Mouse (Mus musculus) megakaryocyte progenitor cell, adult 5-6 weeks (primary cell): ENCODE results near the gene Mpv17l2. TPM values are rescaled to one million over a fixed set of nuclear protein-coding genes. Genes with fewer than 3 reads are reported as not detected.

Experiments used
- ATAC-seq: replicated peaks from 2 replicates; pipeline ENCODE4 v1.8.0; 2016; ENCODE audit warnings: mild to moderate bottlenecking, moderate TSS enrichment, inconsistent platforms; ENCODE audit not compliant: poor library complexity
- total RNA-seq, 2 experiments: library from RNA; stranded (forward) in 1 of 2; stranded (reverse) in 1 of 2; fragments of 157-497, 149-512 nt in 1 of 2; fragments of 200-1000 nt in 1 of 2; gene quantifications; 2 replicates each; pipeline versions ENCODE4 v1.2.3 to v1.2.4; 2015 to 2017

Gene Mpv17l2
- total RNA-seq (2015) (37.4 and 41.4 TPM in 2 replicates), total RNA-seq (2017) (10.2 and 10.4 TPM in 2 replicates)

DNA sequence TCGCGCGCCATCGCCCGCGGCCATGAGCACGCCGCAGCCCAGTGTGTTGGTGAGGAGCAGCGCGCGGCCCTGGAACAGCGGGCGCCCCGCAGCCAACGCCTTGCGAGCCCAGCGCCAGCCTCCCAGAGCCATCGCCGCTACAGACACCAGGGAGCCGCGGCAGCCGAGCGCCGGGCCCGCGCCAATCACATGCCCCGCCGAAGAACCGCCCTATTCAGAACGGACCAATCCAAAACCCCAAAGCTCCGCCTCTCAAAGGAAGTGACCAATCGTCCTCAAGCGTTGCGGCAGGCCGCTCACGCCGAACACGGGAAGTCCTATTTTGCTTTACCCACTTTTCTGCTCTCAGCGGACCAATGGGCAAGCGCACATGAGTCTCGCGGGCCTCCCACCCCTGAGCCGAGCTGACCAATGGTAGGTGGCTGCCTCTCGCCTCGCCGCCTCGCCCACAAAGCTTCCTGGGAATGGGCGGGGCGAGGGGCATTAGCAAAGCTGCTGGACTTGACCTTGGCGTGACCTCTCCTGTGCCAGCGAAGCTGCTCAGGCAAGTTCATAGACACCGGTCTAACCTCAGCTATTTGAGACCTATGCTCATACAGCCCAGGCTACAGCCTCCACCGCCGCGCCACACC is at the start of gene Mpv17l2:
Gene Mpv17l2 (minus strand): TSS at position 172 of the 632 bp plus-strand sequence.
- ATAC-seq: peak; percentile 78

DNA sequence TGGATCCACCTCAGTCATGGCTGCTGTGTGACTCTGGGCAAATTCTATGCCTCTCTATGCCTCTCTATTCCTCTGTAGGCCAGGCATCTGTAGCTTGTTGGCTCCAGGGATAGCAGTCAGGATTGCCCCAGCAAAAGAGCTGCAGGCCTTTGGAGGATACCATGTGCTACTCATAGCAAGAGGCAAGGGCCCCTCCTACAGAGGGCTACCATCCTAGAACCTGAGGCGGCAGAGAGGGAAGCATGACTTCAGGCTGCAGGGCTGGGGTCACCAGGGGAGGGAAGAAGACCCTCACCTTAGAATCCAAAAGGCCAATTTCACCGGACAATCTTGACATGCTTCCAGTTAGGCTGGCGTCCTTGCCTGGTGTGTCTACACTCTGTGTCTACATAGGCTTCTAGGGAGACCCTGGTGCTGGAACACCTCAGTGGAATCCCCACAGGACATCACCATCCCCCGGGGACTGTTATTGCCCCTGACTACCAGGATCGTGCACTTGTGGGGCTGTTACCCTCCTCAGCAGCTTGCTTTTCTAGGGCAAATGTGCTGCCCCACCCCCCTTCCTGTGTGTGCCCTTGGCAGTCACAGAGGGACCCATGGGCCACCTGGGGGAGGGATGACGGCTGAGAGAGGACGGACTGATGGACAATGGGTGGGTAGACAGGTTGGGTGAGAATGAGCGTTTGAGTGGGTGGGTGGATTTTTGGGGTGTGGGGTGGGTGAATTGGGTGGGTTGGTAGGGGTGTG is 48.4 kb upstream of the Mpv17l2 start:
- ATAC-seq: no peak

DNA sequence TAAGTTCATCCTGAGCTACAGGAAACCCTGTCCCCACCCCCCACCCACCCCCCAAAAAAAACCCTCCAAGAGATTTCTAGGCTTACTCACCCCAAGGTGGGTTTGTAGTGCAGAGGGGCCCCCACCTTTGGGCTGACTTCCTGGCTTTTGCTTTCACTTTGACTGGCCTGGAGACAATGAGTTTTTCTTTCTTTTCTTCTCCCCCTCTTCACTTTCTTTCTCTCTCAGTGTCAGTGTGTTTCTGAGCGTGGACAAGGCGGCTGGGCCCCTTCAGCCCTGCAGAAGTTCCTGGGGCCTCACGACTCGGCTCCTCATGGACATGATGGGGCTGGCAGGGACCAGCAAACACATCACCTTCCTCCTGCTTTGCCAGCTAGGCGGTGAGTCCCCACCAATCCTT is 47.5 kb upstream of the Mpv17l2 start, which contains the start of gene Il12rb1:
Gene Il12rb1 (plus strand): TSS at position 211 of the 400 bp plus-strand sequence.
- ATAC-seq: no peak

DNA sequence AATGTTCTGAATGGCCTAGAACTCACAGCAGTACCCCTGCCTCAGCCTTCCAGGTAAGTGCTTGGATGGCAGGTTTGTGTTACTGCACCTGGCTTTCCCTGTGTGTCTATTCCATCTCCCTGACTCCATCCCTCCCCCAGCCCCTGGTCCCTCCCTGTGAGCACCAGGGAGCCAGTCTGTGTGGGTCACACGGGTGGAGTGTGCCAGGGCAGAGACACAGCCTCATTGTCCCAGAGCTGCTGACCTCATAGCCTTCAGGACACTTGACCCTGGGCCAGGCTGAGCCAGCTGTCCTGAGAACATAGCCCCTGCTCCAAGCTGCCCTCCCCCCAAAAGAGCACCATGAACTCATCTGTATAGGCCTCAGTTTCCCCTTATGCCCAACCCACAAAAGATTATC is 46.6 kb upstream of the Mpv17l2 start:
- no peak for ATAC-seq

DNA sequence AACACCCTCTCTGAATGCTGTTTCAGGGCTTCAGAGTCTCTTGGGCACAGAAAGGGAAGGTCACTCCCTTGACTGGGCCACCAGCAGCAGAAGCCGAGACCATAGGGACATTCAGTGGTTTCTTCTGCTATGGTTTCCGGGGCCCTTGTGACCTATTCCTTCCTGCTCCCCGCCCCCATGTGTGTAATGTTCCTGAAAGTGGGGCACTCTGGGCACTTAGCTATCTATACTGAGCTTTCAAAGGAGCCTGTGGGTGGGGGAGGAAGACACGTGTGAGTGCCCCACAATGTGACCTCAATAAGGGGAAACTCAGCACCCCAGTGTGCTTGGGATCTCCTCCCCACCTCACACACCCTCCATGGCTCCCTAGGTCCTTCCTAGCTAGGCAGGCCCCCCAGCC is 45.8 kb upstream of the Mpv17l2 start:
- ATAC-seq: peak; percentile 53

DNA sequence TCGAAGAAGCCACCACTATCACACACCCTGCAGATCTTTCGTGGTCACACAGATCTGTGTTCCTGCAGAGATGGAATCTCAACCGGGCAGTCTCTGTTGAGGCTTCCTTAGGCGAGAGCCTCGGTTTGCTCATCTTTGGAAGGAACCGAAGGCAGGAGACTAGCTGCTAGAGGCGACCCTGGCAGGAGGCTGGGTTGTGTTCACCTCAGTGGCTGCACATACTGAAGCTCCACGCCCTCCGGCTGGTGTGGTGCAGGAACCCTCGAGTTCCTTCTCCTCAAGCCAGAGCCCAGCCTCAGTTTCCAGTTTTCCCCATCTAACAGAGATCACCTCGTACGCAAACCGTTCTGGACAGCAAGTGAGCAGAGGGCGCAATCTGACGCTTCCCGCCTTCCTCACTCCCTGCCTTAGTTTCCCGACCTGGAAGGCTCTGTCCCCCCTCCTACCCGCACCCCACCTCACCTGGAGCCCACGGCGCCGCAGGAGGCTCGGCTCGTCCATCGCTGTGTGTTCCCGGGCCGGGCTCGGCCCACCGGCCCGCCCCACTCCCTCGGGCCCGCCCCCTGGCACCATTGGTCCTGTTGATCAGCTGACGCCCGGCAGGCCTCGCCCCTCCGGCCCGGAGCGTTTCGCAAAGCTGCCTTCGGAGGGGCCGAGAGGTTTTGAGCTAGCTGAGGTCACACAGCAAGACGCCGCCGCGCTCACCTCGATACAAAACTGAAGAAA is 43.9 kb upstream of the Mpv17l2 start, which contains the start of gene Mast3:
Gene Mast3 (minus strand): TSS at position 574 of the 726 bp plus-strand sequence.
- peak; percentile 77 for ATAC-seq

DNA sequence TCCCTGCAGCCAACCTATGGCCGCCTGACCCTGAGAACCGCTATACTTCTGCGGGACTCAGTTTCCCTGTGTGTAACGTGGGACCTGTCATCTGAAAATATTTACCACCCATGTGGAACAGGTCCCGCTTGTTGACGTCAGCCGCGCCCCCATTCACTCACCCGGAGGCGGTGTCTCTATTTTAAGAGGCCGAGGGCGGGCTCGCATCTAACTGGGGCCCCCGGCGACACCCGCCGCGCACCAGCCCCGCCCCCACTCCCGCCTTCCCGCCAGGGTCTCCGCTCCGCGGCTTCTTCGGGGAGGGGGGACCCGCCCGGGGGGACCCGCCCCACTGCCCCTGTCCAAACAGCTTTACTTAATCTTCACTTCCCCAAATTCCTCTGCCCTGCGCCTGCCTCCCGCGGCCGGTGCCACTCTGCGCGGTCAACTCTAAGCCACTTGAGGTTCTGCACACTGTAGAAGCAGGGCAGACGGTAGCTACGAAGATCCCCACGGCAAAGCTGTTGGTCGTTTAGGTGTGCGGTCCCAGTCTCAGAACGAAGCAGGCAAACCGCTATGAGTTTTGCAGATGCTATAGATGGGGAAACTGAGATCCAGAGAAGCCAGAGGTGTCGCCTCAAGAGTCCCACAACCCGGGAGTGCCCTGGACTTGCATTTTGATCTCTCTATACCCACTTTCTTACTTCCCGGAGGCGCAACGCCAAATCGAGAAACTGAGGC is 43.2 kb upstream of the Mpv17l2 start:
- ATAC-seq: peak; percentile 41

DNA sequence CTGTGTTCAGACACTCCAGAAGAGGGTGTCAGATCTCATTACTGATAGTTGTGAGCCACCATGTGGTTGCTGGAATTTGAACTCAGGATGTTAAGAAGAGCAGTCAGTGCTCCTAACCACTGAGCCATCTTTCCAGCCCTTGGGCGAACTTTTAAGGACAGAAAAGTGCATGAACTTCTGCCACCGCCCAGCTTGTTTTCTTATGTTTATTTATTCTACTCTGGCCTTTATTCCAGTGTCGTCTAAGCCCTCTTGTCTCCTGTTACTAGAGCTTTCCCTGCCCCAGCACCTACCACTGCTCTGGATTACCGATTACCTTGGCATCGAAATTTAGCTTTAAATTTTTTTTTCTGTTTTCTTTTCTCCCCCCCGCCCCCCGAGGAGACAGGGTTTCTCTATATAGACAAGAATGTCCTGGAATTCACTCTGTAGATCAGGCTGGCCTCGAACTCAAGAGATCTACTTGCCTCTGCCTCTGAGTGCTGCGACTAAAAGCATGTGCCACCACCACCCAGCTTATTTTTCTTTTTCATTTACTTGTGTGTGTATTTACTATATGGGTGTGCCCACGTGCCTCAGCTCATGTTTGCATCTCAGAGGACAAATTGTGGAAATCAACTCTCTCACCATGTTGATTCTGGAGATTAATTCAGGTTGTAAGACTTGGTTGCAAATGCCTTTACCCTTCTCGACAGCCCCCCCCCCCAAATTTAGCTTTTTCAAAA is 42.2 kb upstream of the Mpv17l2 start:
- ATAC-seq: no peak

DNA sequence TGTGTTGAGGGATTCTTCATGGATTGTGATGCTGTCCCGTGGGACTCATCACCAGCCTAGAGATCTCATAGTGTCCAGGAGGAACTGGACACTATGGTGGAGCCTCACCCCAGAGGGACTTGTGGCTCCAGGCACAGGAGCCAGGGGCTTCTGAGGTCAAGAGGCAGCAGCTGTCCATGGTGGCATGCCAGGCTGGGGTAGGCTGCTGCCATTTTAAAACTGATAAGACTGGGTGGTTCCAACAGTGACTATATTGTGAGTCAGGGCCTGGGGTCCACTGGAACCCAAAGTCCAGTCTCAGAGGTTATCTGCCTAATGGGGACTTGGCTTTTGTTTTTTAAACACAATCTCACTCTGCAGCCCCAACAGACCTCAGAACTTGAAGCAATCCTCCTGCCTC is 41.1 kb upstream of the Mpv17l2 start:
- no peak for ATAC-seq

DNA sequence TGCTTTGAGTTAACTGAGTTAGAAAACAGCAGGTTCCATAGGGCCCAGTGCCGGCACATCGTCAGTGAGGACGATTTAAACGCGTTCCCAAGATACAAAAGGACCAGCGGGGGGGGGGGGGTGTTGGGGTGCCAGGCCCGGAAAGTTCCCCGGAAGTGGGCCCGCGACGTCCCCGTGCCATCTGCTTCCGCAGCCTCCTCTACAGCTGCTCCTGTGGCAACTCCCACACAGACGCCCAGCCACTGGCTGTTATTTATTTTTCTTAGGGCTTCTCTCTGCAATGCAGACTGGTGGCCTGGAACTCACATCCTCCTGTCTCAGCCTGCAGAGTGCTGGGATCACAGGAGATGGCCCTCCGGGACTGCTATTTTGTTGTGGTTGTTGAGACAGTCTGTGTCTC is 40.4 kb upstream of the Mpv17l2 start:
- no peak for ATAC-seq

DNA sequence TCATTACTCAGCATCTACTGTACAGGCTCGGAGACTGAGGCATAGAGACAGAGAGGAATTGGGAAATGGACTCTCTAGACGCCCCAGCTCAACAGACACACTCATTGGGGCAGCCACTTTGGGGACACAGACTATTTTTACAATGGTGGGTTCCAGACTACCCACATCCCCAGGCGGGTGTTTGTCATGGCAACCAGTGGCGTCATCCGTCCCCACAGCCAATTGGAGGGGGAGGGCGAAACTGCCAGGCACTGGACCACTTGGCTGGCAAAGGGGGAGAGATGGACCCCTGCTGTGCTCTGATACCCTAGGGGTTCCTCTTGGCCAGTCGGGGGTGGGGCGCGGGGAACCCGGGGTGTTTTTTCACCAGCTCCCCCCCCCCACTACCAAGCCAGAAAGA is 39.9 kb upstream of the Mpv17l2 start:
- no peak for ATAC-seq

DNA sequence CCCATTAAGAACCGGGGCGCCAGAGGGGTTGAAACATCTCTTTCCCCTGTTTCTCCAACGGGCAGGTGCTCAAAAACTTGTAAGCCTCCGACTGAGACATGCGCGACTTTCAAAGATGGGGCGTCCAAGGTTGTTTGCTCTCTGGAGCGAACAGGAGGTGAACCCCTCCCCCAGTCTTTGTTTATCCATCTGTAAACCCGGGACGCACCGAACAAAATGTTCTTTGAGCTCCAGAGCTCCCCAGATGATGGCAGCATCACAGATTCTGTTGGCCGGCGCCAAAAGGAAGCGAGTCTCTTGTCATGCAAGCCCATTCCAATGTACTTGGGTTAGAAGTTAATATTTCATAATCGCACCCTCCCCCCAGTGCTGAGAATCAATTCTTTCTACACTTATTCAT is 37.5 kb upstream of the Mpv17l2 start:
- ATAC-seq: no peak

DNA sequence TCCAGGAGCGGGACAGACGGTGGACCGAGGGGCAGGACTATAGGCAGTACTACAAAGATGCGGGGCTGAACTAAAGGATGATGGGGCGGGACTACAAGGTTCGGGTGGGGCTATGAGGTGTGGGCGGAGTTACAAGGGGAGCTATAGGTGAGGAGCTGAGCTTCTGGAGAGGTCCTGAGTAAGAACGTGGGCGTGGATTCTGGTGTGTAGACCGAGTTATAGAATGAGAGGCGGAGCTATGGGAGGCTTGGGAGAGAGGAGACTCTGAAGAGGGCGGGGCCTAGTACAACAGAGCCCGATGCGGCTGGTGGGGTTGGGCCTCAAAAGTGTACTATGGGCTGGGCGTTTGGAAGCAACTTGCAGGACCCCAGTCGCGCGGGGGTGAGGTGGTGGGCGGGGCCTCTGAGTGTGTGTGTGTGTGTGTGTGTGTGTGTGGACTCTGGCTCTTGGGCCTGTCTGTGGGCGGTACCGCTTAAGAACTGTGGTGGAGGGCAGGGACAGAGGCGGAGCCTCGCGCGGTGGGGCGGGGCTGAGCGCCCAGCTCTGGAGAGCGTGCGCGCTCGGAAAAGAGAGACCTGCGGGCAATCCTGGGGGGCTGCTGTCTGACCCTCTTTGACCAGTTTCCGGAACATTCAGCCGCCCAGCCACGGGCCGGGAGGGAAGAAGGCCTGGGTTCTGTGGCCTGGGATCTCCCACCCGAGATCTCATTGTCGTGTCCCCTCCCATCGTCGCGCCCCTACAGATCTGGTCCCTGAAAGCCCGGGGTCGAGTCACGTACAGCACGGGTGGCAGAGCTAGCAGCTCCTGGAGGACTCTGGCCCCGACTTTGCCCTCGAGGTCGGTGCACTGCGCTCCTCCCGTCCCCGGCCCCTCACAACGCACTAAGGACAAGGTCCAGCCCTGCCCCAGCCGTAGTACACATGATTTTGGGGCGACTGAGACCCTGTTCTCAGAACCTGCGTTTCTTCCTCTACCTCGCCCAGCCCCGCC is 36.6 kb upstream of the Mpv17l2 start:
- peak; percentile 62 for ATAC-seq

DNA sequence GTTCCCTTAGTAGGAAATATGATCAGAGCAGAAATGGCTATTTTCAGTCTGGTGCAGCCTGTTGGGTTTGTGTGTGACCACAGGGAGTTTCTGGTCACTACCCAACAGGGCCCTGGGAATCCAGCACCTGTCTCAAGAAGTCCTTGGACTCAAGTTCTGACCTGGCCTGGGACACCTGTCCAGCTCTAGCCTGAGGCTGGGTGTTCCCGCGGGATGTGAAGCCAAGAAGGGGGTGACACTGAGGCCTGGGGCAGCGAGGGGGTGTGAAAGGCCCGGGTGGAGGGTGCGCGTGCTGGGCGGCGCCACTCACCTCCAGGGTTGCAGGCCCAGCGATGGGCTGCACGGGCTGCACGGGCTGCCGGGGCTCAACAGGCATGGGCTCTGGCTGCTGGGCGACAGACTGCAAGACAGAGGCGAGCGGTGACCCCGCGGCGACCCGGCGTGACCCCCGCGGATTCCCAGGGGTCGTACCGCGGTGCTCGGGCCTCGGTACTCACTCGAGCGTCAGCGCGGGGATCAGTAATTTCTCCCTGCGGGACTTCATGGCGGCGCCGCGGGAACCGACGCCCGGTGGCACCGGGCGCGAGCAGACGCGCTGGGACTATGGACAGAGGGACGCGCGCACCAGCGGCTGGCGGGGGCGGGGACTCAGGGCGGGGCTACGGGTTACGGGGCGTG is 35.8 kb upstream of the Mpv17l2 start:
- no peak for ATAC-seq

DNA sequence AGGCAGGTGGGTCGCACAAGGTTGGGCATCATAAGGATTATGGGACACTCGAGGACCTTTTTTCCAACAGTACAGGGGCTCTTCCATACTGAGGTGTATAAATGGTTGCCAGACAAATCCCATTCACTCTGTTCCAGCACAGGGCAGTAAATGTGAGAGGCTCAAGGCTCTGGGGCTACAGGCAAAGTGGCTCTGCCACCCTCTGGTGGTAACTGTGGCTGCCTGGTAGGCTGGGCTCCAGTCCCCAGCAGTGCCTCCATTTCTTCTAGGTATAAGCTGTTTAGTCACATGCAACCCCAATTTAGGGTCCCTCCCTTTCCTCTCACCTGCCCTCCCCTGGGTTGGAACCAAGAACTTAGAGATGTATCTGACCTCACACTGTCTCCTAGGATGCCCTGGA is 34.6 kb upstream of the Mpv17l2 start:
- no peak for ATAC-seq

DNA sequence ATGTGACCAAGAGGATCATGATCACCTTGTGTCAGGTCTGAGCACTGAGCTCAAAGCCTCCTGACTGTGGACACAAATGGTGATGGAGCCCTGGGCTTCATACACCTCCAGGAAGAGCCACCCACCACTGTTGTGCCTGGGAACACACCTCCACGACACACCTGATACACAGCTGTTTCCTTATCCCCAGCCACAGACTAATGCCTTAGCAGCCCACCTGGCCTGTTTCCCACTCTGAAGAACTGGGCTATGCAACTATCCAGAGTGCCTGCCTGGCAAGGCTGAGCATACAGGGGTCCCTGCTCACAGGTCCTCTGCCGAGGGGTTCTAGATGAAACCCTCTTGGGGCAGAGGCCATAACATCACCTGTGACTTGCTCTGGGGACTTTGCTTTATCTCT is 33.5 kb upstream of the Mpv17l2 start:
- ATAC-seq: no peak

DNA sequence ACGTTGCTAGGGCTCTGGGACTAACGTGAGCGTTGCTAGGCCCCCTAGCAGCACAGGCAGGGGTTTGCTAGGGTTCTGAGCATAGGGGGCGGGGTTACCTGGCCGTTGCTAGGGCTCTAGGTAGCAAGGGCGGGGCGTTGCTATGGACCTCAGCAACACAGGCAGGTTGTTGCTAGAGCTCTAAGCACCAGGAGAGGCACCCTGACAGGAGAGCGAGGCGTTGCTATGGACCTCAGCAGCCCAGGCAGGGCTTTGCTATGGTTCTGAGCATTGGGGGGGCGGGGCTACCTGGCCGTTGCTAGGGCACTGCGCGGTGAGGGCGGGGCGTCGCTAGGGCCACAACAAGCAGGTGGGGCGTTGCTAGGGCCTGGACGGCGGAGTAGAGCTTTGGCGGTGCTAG is 32.0 kb upstream of the Mpv17l2 start:
- ATAC-seq: peak; percentile 11

DNA sequence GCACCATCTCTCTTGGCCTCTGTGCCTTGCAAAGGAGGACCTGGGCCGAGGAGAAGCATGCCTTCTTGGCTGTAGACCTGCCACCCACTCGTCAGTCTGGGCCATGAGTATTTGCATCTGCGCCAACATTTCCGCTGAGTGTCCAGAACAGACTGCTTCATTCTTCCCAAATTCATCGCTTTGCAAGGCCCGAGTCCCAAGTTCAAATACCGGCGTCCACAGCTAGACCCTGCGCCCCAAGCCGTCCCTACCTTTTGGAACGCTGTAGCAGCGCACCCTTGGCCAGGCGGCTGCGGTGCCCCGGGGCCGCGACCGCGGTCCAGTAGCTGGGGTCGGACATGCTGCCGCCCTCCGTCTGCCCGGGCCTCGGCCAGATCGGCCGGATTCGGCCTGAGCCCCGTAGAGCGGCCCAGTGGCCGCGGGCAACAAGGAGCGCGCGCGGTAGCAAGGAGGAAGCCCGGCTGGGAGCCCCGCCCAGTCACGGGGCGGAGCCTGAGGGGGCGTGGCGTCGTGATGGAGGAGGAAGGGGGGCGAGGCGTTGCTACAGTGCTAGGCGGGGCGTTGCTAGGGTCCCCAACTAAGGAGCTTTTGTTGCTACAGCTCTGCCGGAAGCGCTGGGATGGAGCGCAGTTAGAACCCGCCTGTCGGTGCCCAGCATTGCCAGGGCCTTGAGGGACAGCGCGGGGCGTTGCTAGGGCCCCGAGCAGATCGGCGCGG is 31.4 kb upstream of the Mpv17l2 start:
- ATAC-seq: peak; percentile 64
